Mouse (Mus musculus): ENCODE measurements at regions not wholly inside any gene's neighbourhood (a gene's known extent, or its start where the extent isn't known, plus 50 kb on each side); places are given as distances from the start of the nearest gene placed in this dataset.

GRCm38 (mm10) chr1:128722061-128722471 is 130.0 kb upstream of the Cxcr4 start:
- Histone ChIP-seq H3K4me3 (ENCODE audit: insufficient read depth, low read depth, low read length) (no peak overlapping the region), H3K4me1 (ENCODE audit: control insufficient read depth, insufficient read depth, insufficient read length, low read length) (peaks cover 6% of the 10 kb centered on the region; the same call in 1 of the 2 replicates), H3K27ac (replicated peaks; ENCODE audit: low read depth, low read length) (no peak overlapping the region; the same call in 1 of the 2 replicates)

- no peak overlapping the region for H3K4me3 ChIP-seq (ENCODE audit: insufficient read depth, low read depth, low read length)
- H3K4me1 ChIP-seq (ENCODE audit: control insufficient read depth, insufficient read depth, insufficient read length, low read length), result no peaks in the 10 kb centered on the region
- H3K27ac ChIP-seq (replicated peaks; ENCODE audit: low read depth, low read length), result no peak overlapping the region
Measured at GRCm38 (mm10) chr1:128714843-128715242, 122.8 kb upstream of the Cxcr4 start.

- no peak overlapping the region for H3K27ac ChIP-seq (replicated peaks; ENCODE audit: low read depth, low read length)
Measured at GRCm38 (mm10) chr1:128712876-128713275, 120.8 kb upstream of the Cxcr4 start.

GRCm38 (mm10) chr1:128711121-128711520 is 119.0 kb upstream of the Cxcr4 start:
- no peak overlapping the region for H3K4me3 ChIP-seq (ENCODE audit: insufficient read depth, low read depth, low read length)
- no peaks in the 10 kb centered on the region for H3K4me1 ChIP-seq (ENCODE audit: control insufficient read depth, insufficient read depth, insufficient read length, low read length)
- no peak overlapping the region for H3K27ac ChIP-seq (replicated peaks; ENCODE audit: low read depth, low read length)

More at GRCm38 (mm10) chr1:128712876-128713275, 120.8 kb upstream of the Cxcr4 start:
- H3K4me1 ChIP-seq (ENCODE audit: control insufficient read depth, insufficient read depth, insufficient read length, low read length), result no peaks in the 10 kb centered on the region
- no peak overlapping the region for H3K4me3 ChIP-seq (ENCODE audit: insufficient read depth, low read depth, low read length)

GRCm38 (mm10) chr1:128707747-128708146 is 115.7 kb upstream of the Cxcr4 start:
- Histone ChIP-seq H3K4me3 (ENCODE audit: insufficient read depth, low read depth, low read length) (no peak overlapping the region), H3K27ac (replicated peaks; ENCODE audit: low read depth, low read length) (no peak overlapping the region), H3K4me1 (ENCODE audit: control insufficient read depth, insufficient read depth, insufficient read length, low read length) (0 out of 2 replicates have a peak, but pooled peaks cover 2% of the 10 kb centered on the region)

GRCm38 (mm10) chr1:128706167-128706566 is 114.1 kb upstream of the Cxcr4 start:
- Histone ChIP-seq H3K4me3 (ENCODE audit: insufficient read depth, low read depth, low read length) (no peak overlapping the region), H3K27ac (replicated peaks; ENCODE audit: low read depth, low read length) (no peak overlapping the region)

GRCm38 (mm10) chr1:128705071-128705503 is 113.0 kb upstream of the Cxcr4 start:
- 0 out of 2 replicates have a peak, but pooled peaks cover 2% of the 10 kb centered on the region for H3K4me1 ChIP-seq (ENCODE audit: control insufficient read depth, insufficient read depth, insufficient read length, low read length)
- no peak overlapping the region for H3K4me3 ChIP-seq (ENCODE audit: insufficient read depth, low read depth, low read length)
- H3K27ac ChIP-seq (replicated peaks; ENCODE audit: low read depth, low read length), result peak overlapping the region; percentile 60

More at GRCm38 (mm10) chr1:128706167-128706566, 114.1 kb upstream of the Cxcr4 start:
- 0 out of 2 replicates have a peak, but pooled peaks cover 2% of the 10 kb centered on the region for H3K4me1 ChIP-seq (ENCODE audit: control insufficient read depth, insufficient read depth, insufficient read length, low read length)

- no peak overlapping the region for H3K4me3 ChIP-seq (ENCODE audit: insufficient read depth, low read depth, low read length)
Measured at GRCm38 (mm10) chr1:128701326-128701725, 109.2 kb upstream of the Cxcr4 start.

GRCm38 (mm10) chr1:128697962-128698361 is 105.9 kb upstream of the Cxcr4 start:
- H3K4me3 ChIP-seq (ENCODE audit: insufficient read depth, low read depth, low read length), result no peak overlapping the region
- no peak overlapping the region for H3K27ac ChIP-seq (replicated peaks; ENCODE audit: low read depth, low read length)
- no peaks in the 10 kb centered on the region for H3K4me1 ChIP-seq (ENCODE audit: control insufficient read depth, insufficient read depth, insufficient read length, low read length)

More at GRCm38 (mm10) chr1:128701326-128701725, 109.2 kb upstream of the Cxcr4 start:
- Histone ChIP-seq H3K4me1 (ENCODE audit: control insufficient read depth, insufficient read depth, insufficient read length, low read length) (0 out of 2 replicates have a peak, but pooled peaks cover 2% of the 10 kb centered on the region), H3K27ac (replicated peaks; ENCODE audit: low read depth, low read length) (no peak overlapping the region)

- H3K4me3 ChIP-seq (ENCODE audit: insufficient read depth, low read depth, low read length), result no peak overlapping the region
- H3K27ac ChIP-seq (replicated peaks; ENCODE audit: low read depth, low read length), result no peak overlapping the region
- H3K4me1 ChIP-seq (ENCODE audit: control insufficient read depth, insufficient read depth, insufficient read length, low read length), result no peaks in the 10 kb centered on the region
Measured at GRCm38 (mm10) chr1:128695936-128696335, 103.8 kb upstream of the Cxcr4 start.

- Histone ChIP-seq H3K4me1 (ENCODE audit: control insufficient read depth, insufficient read depth, insufficient read length, low read length) (peaks cover 2% of the 10 kb centered on the region), H3K27ac (replicated peaks; ENCODE audit: low read depth, low read length) (no peak overlapping the region), H3K4me3 (ENCODE audit: insufficient read depth, low read depth, low read length) (no peak overlapping the region)
Measured at GRCm38 (mm10) chr1:128692799-128693198, 100.7 kb upstream of the Cxcr4 start.

- Histone ChIP-seq H3K4me1 (ENCODE audit: control insufficient read depth, insufficient read depth, insufficient read length, low read length) (peaks cover 2% of the 10 kb centered on the region), H3K27ac (replicated peaks; ENCODE audit: low read depth, low read length) (no peak overlapping the region), H3K4me3 (ENCODE audit: insufficient read depth, low read depth, low read length) (no peak overlapping the region)
Measured at GRCm38 (mm10) chr1:128692313-128692712, 100.2 kb upstream of the Cxcr4 start.

GRCm38 (mm10) chr1:128687236-128687927 is 95.3 kb upstream of the Cxcr4 start:
- Histone ChIP-seq H3K27ac (replicated peaks; ENCODE audit: low read depth, low read length) (no peak overlapping the region), H3K4me3 (ENCODE audit: insufficient read depth, low read depth, low read length) (no peak overlapping the region), H3K4me1 (ENCODE audit: control insufficient read depth, insufficient read depth, insufficient read length, low read length) (peaks cover 2% of the 10 kb centered on the region)

GRCm38 (mm10) chr1:128685467-128686137 is 93.5 kb upstream of the Cxcr4 start:
- H3K4me1 ChIP-seq (ENCODE audit: control insufficient read depth, insufficient read depth, insufficient read length, low read length), result peaks cover 2% of the 10 kb centered on the region
- no peak overlapping the region for H3K4me3 ChIP-seq (ENCODE audit: insufficient read depth, low read depth, low read length)
- H3K27ac ChIP-seq (replicated peaks; ENCODE audit: low read depth, low read length), result no peak overlapping the region

GRCm38 (mm10) chr1:128682942-128683341 is 90.8 kb upstream of the Cxcr4 start:
- H3K4me1 ChIP-seq (ENCODE audit: control insufficient read depth, insufficient read depth, insufficient read length, low read length), result no peaks in the 10 kb centered on the region
- no peak overlapping the region for H3K4me3 ChIP-seq (ENCODE audit: insufficient read depth, low read depth, low read length)
- no peak overlapping the region for H3K27ac ChIP-seq (replicated peaks; ENCODE audit: low read depth, low read length)

Measured in brown adipose tissue, adult 24 weeks (tissue).